Mouse (Mus musculus) erythroblast, embryonic 14.5 days (primary cell): Measurements from ENCODE around the gene Raver1.

ENCODE experiments used
- GATA1 ChIP-seq: IDR thresholded peaks from 2 replicates; pipeline ENCODE4 v1.6.1; 2012; ENCODE audit warnings: low read length, inconsistent platforms, mixed read lengths
- TAL1 ChIP-seq: IDR thresholded peaks from 3 replicates; pipeline ENCODE4 v1.6.1; 2012; ENCODE audit warnings: low read length, inconsistent platforms, mixed read lengths

- no peak for TF ChIP-seq TAL1
- no peak for TF ChIP-seq GATA1
Observed at GRCm38 (mm10) chr9:21025258-21025810, 66.5 kb downstream of the Raver1 start.
